Mouse (Mus musculus): ENCODE measurements at regions not wholly inside any gene's neighbourhood (a gene's known extent, or its start where the extent isn't known, plus 50 kb on each side); places are given as distances from the start of the nearest gene placed in this dataset.
A peak's percentile ranks its signal among the peaks of the same experiment; 100 is the strongest.

DNA sequence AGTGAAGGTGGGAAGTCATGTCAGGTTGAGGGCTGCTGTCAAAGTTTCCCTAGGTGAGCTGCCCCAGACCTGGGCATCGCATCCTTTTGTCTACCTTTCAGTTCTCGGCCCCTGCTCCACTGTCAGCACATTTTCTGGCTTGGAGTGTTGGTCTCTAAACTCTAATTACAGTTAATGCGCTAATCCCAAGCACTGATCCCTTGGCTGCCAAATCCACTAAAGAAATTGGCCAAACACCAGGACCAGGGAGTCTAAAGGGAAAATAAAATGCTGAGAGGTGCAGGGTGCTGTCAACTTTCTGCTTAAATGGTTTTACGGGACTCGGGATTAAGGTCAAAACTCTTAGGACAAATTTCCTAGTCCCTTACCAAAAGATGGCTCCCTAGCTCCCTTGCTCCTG is 450.3 kb upstream of the Adamts9 start:
- DNase-seq (ENCODE audit: low read depth, low spot score): no peak

DNA sequence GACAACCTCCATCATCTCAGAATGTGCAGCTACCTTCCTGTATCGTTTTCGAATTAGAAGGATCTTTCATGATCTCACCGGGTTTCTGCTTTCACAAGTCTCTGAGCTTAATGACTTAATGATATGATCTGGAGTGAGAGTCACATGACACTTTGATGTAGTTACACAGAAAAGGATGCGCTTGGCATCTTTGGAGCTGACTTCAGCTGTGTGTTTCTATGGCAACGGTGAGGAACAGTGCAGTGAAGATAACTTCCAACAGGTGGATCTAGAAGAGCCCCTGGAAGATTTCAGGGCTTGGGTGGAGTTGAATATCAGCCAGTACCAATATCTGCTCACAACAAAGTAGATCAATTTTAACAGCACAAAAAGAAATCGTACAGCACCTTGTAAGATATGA is 449.1 kb upstream of the Adamts9 start:
- DNase-seq (ENCODE audit: low read depth, low spot score): peak; percentile 30

DNA sequence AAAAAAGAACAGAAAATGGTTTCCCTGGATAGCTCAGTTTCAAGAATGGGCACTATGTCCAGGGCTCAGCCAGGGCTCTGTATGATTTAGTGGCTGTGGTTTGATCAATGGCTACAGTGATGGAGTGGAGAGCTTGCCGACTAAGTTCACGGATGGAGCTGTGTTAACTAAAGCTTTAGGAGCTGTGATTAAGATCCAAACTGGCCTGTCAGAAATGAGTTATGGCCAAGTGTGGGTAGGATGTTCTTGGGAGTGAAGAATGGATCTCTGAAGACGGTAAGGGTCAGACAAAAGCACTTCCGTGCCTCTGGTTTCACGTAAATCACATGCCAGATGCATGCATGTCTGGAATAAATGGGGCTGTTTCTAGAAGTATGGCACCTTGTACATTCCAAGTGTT is 447.9 kb upstream of the Adamts9 start:
- DNase-seq (ENCODE audit: low read depth, low spot score): no peak

DNA sequence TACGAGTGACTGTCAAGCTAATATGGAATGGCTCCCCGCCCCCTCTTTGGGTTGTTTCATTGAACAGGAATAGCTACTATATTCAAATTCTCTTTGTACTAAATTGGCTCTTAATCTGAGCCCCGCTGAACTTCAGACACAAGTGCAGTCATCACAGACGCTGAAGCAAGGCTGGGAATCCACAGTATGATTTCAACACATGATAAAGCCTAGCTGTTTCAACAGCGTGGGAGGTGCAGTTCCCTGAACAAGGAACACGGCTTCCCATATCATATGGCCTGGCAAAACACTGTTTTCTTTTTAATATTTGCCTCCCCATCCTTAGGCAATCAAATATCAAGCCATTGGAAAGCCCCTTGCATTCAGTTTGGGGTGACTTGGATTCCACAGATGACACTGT is 428.0 kb upstream of the Adamts9 start:
- no peak for DNase-seq (ENCODE audit: low read depth, low spot score)

DNA sequence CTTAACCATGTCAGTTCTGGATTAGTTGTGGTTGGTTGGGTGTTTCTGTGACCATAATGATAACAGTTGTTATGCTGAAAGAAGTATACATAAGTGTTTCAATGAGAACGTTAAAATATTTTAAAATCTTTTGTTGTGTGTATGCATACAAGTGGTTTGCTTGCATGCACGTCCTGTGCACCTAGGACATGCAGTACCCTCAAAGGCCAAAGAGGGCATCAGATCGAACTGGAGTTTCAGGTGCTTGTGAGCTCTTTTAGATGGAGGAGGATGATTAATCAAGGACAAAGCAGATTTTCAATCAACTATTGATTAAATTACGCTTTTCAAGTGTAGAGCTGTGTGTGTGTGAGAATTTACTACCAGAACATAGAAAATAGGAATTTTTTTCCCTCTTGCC is 420.6 kb upstream of the Adamts9 start:
- DNase-seq (ENCODE audit: low read depth, low spot score): no peak

DNA sequence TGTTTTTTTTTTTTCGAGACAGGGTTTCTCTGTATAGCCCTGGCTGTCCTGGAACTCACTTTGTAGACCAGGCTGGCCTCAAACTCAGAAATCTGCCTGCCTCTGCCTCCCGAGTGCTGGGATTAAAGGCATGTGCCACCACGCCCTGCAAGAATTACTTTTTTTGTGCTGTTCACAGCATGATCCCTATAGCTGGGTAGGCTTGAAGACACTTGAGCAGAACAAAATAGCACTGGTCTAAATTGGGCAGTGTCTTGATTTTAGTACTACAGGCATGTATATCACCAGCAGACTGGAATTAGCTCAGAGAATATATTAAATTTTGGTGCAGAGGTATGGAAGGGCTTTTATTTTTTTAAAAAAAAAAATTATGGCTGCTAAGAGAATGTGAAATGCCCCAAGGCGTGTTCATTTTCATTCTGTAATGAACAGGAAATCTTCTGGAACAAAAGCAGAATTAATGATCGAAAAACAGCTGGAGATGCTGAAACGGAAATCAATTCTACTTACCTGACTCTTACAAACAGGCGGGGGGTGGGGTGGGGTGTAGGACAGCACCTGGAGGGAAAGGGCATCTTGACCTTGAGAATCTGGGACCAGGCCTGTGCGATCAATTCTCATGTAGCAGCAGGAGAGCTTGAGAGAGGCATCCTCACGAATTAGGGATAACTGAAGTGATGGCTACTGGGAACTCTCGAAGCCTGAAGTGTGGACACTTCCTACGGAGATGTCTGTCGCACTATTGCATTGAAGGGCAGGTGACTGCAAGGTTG is 410.2 kb upstream of the Adamts9 start:
- no peak for DNase-seq (ENCODE audit: low read depth, low spot score)

DNA sequence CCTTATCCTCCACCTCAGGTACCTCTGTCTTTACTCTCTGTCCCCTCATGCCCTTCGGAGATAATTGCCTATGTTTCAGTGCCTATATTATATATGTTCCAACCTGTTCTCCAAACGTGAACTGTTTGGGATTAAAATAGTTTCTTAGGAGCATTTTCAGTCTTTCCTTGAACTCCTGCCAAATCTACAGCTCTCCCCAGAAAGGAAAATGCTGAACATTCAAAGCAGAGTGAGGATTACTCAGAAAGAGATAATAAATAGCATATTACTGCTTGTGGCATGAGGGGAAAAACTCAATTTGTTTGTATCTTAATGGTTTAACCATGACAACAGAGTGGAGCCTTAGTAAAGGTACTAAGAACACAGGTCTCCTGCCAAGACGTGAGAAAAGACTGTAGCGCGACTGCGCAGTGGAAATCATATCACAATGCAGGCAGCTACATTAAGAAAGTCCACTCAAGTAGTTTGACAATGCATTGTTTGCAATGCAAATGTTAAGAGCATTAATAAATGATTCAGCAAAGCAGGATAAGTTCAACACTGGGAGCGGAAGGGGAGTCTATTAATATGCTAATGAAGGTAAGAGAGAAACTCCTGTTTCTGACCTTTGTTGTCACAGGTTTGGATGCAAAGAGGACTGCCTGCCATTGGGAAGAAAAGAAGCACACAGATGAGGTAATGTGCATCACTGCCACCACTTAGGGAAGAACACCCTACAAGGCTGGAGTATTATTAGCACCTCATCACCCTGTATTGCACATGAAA is 406.8 kb upstream of the Adamts9 start:
- no peak for DNase-seq (ENCODE audit: low read depth, low spot score)

DNA sequence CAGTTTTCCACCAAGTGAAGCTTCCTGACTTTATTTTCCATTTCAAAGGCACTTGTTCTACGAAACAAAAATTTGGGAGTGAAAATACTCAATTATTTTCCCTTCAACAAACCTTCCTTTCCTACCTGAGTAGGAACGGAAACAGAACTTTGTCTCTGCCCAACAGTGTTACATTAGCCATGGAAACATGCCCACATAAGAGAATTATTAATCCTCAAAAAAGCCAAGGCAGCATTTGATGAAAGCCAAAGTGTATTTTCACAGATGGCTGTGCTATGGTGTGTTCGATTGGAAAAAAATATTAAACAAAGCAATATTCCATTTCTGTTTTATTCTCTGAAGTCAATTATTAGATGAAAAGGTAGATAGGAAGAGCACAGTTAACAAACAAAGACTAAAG is 404.8 kb upstream of the Adamts9 start:
- DNase-seq (ENCODE audit: low read depth, low spot score): no peak

DNA sequence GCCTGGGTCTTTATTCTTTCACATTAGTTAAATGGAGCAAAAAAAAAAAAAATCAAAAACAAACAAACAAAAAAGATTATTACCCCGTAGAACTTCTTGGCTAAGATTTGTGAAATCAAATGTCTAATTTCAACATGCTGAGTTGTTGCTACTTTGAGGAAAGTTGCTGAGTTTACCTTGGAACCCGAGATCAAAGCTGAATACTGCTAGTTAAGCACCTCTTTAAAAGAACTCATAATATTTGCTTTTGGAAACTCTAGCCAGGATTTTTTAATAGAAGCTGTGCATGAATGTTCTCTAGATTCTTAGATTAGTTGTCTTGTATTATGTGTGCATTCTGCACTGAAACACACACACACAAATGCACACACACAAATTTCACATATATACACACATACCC is 385.4 kb upstream of the Adamts9 start:
- no peak for DNase-seq (ENCODE audit: low read depth, low spot score)

DNA sequence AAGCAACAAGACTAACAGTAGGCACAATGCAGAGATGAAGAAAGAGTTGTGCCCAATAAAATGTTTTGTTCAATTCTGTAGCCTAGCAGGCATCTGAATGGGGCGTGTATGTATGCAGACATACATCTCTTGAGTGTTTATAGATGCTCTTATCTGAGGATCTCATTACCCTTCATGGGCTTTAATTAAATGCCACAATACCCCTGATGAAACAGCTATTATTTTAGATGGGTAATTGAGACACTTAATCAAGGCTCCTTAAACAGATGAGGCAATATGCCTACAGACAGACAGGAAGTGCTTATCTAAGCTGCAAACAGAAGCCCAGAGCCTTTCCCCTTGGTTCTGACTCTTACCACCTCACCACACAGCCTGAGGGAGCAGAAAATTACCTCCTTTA is 384.6 kb upstream of the Adamts9 start:
- DNase-seq (ENCODE audit: low read depth, low spot score): no peak

DNA sequence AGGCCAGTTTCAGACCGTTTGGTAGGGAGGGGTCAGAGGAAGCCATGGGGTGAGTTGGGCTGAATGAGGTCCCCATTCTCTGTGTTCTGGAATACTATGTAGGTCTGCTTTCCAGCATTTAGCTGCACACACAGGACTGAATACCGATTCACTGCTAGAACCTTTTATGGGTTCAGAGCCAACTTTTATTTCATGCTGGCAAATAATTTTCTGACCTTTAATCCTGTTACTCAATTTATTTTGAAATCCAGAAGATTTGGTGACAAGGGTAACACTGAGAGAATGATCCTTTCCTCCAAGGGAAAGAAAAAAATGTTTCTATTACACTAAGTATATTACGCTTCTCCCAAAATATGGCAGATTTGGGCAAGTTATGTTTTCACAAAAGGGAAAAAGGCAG is 380.6 kb upstream of the Adamts9 start:
- DNase-seq (ENCODE audit: low read depth, low spot score): no peak

DNA sequence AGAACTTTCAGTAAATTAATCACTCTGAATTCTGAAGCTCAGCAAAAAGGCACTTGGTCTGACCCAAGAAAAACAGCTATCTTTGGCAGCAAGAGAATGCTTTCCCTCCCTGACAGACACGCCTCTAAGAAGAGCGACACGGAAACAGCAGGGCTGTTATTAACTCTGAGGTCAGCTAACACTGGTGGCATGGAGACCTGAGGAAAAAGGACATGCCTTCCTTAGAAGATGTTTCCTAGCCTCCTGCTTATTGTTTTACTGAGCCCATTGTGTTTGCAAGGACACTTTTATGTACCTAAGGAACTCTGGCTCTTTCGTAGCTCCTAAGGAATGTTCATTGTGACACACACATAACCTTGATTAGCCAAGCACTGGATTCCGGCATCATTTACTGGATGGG is 371.3 kb upstream of the Adamts9 start:
- DNase-seq (ENCODE audit: low read depth, low spot score): no peak

DNA sequence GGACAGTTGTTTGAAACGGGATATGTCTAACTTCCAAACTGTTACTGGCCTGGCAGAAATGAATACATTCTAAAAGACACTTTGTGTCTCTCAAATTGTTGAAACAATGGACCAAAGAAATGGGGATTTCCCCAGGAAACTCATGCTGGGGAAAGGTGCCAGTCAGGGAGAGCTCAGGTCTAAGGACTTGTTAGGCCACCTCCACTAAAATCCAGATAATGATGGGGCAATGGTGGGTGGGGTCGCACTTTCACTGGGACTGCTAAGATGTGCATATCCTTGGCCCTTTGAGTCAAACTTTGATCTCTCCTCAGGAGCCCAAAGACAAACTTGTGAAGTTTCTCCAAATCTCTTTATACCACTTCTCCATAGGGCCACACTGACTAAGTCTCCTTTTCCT is 361.9 kb upstream of the Adamts9 start:
- no peak for DNase-seq (ENCODE audit: low read depth, low spot score)

DNA sequence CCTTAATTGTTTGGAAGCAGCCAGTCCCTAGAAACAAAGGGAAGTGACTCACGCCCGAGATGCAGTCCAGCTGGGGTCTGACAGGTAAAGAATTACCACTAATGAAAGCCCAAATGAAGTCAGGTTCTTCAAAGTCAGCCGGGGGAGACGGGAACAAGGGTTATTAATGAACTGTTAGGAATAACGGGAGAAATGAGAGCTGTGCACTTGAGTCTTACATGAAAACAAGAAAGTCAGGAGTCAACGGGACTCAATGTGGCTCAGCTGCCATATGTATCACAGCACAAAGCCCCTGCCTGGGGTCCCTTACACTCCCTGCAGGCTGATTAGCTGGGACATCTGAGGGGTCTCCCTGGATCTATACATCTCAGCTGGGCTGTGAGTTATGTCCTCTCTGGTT is 354.7 kb upstream of the Adamts9 start:
- no peak for DNase-seq (ENCODE audit: low read depth, low spot score)

DNA sequence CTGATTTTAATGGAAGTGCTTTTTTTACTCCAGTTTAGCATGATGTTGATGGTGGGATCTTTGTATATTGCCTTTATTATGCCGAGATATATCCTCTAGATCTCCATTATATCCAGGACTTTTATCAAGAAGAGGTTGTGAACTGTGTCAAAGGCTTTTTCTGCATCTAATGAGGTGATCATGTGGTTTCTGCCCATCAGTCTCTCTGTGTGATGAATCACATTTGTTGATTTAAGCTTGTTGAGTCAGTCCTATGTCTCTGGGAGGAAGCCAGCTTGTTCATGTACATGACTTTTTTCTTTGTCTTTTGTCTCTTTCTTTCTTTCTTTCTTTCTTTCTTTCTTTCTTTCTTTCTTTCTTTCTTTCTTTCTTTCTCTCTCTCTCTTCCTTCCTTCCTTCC is 348.4 kb upstream of the Adamts9 start:
- no peak for DNase-seq (ENCODE audit: low read depth, low spot score)

DNA sequence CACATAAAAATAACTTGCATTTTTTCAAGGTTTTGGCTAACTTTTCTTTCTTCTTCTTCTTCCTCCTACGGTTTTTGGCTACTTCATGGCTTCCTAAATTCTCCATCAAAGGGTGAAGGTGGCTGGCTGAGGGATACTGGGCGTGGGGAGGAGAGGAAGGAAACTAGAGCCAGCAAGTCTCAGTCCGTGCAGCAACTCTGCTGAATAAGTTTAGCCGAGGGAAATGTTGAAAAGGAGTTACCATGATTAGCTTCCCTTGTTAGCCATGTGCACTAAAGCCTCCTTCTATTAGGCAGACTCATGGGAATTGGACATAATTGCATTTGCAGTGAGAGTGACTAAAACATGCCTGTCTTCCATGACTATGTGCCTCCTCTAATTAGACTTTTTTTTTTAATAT is 345.1 kb upstream of the Adamts9 start:
- DNase-seq (ENCODE audit: low read depth, low spot score): no peak

DNA sequence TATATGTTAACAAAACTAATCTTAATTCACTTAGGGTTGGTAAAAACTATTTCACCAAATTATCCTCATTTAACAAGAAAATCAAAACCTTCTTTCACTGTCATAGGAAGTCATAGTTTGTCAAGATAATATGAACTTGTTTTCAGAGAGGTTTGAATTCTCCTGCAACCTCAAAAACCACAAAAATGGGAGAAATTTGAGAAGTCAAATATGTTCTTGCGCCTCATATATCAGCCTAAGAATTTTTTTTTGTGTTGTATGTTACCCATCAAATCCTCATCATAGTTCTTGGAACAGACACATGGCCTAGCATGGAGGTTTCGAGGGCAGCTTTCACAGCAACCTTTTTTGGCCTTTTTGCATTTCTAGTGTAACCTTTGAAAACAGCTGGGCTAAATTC is 342.5 kb upstream of the Adamts9 start:
- no peak for DNase-seq (ENCODE audit: low read depth, low spot score)

DNA sequence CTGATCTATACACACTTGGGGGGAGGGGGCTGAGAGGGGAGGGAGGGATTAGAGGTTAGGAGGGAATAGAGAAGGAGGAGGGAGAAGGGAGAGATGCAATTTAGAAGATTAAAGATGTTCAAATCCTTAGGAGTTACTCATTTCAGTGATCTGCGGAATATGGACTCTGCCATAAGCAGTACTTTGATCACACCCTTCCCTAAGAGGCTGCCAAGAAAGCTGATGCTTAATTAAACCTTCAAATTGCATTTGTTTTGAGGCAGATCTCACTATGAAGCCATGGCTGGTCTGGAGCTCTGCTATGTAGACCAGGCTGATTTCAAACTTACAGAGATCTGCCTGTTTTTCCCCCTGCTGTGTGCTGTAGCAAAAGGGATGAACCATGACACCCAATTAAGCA is 338.2 kb upstream of the Adamts9 start:
- no peak for DNase-seq (ENCODE audit: low read depth, low spot score)

DNA sequence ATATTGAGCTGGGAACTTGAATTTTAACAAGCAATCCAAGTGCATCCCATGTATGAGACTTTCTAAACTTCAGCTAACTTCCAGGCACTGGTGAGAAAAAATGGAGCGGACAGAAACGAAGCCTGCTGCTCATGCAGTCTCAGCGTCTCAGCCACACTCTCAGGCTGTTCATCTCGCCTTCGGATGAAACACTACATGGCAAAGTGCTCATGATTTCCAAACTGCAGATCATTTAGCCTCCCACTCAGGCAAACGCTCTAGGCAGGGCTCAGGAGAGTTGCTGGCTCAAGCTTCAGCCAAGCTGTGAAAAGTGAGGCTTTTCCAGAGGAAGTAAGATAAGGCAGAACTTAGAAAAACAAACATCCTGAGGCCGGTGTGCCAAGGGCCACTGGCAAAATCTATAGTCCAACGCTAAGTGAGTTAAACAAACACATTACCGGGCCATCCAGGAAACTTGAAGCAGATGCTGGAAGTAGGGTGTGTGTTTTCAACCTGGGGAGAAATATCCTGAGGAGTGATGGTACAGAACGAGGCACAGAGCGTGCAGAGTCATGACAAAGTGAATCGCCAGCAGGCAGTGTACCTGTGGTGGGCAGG is 330.7 kb upstream of the Adamts9 start:
- no peak for DNase-seq (ENCODE audit: low read depth, low spot score)

DNA sequence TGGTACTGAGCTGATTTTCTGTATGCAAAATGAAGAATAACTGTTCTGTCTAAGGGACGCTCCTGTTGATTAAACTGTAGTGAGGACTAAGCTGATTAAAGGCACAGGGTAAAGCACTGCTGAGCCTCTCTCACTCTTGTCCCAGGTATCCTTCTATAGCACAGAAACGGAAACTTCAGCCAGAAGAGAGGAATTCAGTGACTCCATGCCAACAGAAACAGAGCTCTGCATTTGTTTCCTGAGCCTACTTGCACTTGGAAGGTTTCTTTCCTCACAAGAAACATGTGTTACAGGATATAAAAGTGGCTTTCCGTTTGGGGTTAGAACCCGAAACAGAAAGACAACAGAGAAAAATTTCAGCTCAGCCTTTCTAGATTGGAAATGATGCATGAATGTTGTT is 328.9 kb upstream of the Adamts9 start:
- no peak for DNase-seq (ENCODE audit: low read depth, low spot score)

DNA sequence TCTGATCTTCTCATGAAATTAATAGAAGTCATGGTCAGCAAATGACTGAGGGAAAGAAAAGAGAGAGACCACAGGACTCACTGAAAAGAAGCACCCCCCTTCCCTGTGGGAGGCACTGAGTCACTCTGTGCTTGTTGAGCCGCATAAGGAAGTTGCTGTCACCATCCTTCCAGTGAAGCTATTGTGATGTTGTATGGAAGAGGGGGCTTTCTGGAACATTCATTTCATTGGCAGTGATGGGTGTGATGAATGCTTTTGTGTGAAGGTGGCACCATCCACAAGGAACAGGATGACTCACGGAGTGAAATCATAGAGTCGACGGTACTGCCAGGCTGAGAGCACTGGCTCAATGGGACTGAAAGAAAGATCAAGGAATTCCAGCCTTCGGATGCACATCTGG is 323.5 kb upstream of the Adamts9 start:
- no peak for DNase-seq (ENCODE audit: low read depth, low spot score)

DNA sequence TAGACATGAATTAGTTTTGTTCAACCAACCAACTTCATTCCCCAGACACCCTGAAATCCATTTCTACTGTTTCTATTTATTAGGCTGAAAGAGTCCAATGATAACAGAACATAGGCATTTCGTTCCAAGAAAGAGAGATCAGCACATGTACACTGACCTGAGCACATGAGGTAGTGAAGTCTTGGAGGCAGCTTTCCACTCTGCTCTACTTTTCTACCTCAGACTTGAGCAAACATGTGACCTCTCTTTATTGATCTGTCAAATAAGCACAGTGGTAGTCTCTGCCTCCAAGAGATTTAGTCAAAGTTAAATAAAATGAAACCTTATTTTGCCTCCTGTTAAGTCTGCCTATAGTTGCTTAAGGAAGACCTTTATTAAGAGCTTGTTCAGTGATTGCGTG is 321.9 kb upstream of the Adamts9 start:
- DNase-seq (ENCODE audit: low read depth, low spot score): no peak

DNA sequence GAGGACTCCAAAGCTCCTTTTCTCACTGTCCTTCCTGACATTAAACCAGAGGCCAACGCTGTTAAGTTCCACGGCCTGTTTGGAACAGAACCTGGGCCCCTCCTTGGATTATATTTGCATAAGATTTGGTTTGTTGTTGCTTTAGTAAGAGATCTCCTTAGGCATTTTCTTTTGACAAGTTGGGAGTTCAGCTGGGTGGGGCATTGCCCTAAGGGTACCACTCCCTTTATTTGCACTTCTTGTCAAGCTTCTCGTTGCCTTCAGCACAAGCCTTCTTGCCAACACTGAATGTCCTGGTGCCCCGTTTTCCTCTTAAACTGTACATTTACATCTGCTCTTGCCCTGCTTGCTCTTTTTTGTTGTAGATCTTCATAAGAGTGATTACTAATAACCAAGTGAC is 317.5 kb upstream of the Adamts9 start:
- DNase-seq (ENCODE audit: low read depth, low spot score): no peak

Measured in brain, embryonic 18.5 days (tissue).